Mouse (Mus musculus): Measurements from ENCODE around the gene Comt. TPM values are rescaled to one million over a fixed set of nuclear protein-coding genes. Genes with fewer than 3 reads are reported as not detected.

The Comt gene
- 10 to 100 TPM; 13.4 to 18.8 TPM for total RNA-seq (2023)

GRCm38 (mm10) chr16:18426802-18427280, at the start of gene Comt:
Comt (minus strand) TSS chr16:18426852.

DNA sequence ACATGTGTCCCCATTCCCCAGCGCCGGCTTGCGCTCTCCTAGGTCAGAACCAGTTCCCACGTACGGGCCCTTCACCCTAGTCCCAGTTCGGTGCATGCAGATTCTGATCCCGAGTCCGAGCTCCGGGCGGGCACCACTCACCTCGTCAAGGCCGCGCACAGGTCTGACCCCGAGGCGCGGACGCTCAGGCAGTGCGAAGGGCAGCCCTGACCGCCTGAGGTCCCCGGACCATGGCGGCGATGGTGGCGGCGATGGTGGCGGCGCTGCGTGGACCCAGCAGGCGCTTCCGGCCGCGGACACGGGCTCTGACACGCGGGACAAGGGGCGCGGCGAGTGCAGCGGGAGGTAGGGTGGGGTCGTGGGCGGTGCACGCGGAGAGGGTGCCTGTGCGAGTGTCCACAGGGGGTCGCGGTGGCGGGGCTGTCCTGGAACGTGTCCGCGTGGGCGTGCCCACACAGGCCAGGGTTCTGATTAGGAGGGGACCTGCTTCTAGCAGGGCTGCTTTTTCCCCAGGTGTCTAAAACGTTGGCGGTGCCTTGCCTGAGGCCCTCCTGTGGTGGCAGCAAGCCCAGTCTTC, 349 bp downstream of the Comt start, which contains the start of gene Txnrd2:
TSS of gene Txnrd2 (plus strand) at position 170 of the 577 bp plus-strand sequence.

Other genes with a start within 250 kb of the Comt start
- not detected for gene Ccdc188, start 209.0 kb downstream of the Comt start, total RNA-seq (2023)
- gene Zdhhc8, start 191.7 kb downstream of the Comt start, total RNA-seq (2023): 10 to 100 TPM; 32.9 to 39.7 TPM
- 10 to 100 TPM; 76.2 to 88.4 TPM for gene Trmt2a, start 178.2 kb downstream of the Comt start, total RNA-seq (2023)
- 100 to 1,000 TPM in 1 of 2 experiments, 10 to 100 TPM in 1; 97.6 to 107 TPM for gene Ranbp1, start 178.1 kb downstream of the Comt start, total RNA-seq (2023)
- not detected for gene Gm49776, start 168.5 kb downstream of the Comt start, total RNA-seq (2023)
- 10 to 100 TPM; 53.5 to 60.6 TPM for gene Dgcr8, start 137.6 kb downstream of the Comt start, total RNA-seq (2023)
- gene Tango2, start 78.7 kb downstream of the Comt start, total RNA-seq (2023): 10 to 100 TPM; 46.6 to 57.9 TPM
- 1 to 10 TPM; 4.9 TPM for gene Arvcf, start 78.7 kb downstream of the Comt start, total RNA-seq (2023)
- 10 to 100 TPM; 17.8 to 19.8 TPM for gene Txnrd2, start 468 bp downstream of the Comt start, total RNA-seq (2023)
- gene Gnb1l, start 71.9 kb upstream of the Comt start, total RNA-seq (2023): 10 to 100 TPM; 11.5 to 14.6 TPM
- gene Rtl10, start 72.0 kb upstream of the Comt start, total RNA-seq (2023): 10 to 100 TPM in 1 of 2 experiments, 1 to 10 TPM in 1; 8.9 to 13.0 TPM
- gene Tbx1, start 163.8 kb upstream of the Comt start, total RNA-seq (2023): not detected
- not detected for gene Gp1bb, start 195.6 kb upstream of the Comt start, total RNA-seq (2023)
- gene Gm49601, start 199.6 kb upstream of the Comt start, total RNA-seq (2023): not detected
- gene Sept5, start 203.1 kb upstream of the Comt start, total RNA-seq (2023): under 1 TPM; 0.21 to 0.26 TPM

Data from T-cell, adult 66 days (primary cell).